Mouse (Mus musculus) myocyte (in vitro differentiated cells): ENCODE measurements at regions not wholly inside any gene's neighbourhood (a gene's known extent, or its start where the extent isn't known, plus 50 kb on each side); places are given as distances from the start of the nearest gene placed in this dataset.

Experiments
- CEBPB ChIP-seq: IDR thresholded peaks from 2 replicates; pipeline ENCODE4 v1.6.1; 2011; ENCODE audit warnings: mild to moderate bottlenecking, moderate library complexity; ENCODE audit not compliant: poor library complexity, insufficient read depth, severe bottlenecking
- E2F4 ChIP-seq: IDR thresholded peaks from one replicate; pipeline ENCODE4 v1.6.1; 2011; ENCODE audit warnings: mild to moderate bottlenecking, control low read depth, moderate library complexity; ENCODE audit not compliant: insufficient read depth
- MAX ChIP-seq: IDR thresholded peaks from one replicate; pipeline ENCODE4 v1.6.1; 2011; ENCODE audit warnings: low read depth, mild to moderate bottlenecking, control low read depth
- MYOD1 ChIP-seq, 3 experiments: IDR thresholded peaks; one replicate each; pipeline ENCODE4 v1.6.1; 2011; ENCODE audit warnings: control low read depth in 2 of 3, low read depth in 2 of 3, mild to moderate bottlenecking in 2 of 3, moderate library complexity in 1 of 3; ENCODE audit not compliant: insufficient read length in 2 of 3, control insufficient read depth in 1 of 3
- MYOG ChIP-seq, 3 experiments: IDR thresholded peaks; one replicate each; pipeline ENCODE4 v1.6.1; 2011; ENCODE audit warnings: control low read depth in 2 of 3, low read depth in 2 of 3, mild to moderate bottlenecking in 2 of 3; ENCODE audit not compliant: insufficient read length in 2 of 3, control insufficient read depth in 1 of 3, insufficient read depth in 1 of 3
- POLR2A ChIP-seq: IDR thresholded peaks from one replicate; pipeline ENCODE4 v1.6.1; 2011; ENCODE audit warnings: low read depth, mild to moderate bottlenecking, control low read depth, moderate library complexity; ENCODE audit not compliant: insufficient read length
- POLR2AphosphoS2 ChIP-seq: IDR thresholded peaks from one replicate; pipeline ENCODE4 v1.6.1; 2011; ENCODE audit warnings: low read depth, control low read depth; ENCODE audit not compliant: insufficient read length
- SRF ChIP-seq: IDR thresholded peaks from one replicate; pipeline ENCODE4 v1.6.1; 2011; ENCODE audit warnings: low read depth; ENCODE audit not compliant: control insufficient read depth, insufficient read length
- TCF12 ChIP-seq: IDR thresholded peaks from one replicate; pipeline ENCODE4 v1.6.1; 2011; ENCODE audit warnings: mild to moderate bottlenecking, control low read depth; ENCODE audit not compliant: poor library complexity, insufficient read depth, severe bottlenecking
- TCF3 ChIP-seq: IDR thresholded peaks from one replicate; pipeline ENCODE4 v1.6.1; 2011; ENCODE audit warnings: low read depth, control low read depth; ENCODE audit not compliant: insufficient read length
- USF1 ChIP-seq: IDR thresholded peaks from one replicate; pipeline ENCODE4 v1.6.1; 2011; ENCODE audit warnings: low read depth, mild to moderate bottlenecking, control low read depth, moderate library complexity

DNA sequence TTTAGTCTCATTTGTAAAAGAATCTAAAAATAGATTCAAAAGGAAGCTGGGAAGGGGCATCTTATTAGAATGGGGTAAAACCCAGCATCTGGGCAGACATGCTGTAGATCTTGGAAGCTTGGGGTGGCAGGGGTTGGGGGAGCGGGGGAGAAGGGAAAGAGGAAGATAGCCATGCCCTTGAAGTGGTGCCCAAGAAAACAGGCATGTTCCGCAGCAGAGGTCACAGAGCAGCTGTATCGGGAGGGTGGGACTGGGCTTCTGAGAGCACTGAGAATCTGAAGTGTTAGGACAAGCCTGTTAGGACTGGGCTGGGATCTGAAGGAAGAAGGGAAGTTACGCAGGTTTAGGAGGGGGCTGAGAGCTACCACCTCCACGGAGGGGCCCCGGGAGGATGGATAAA lies 84.4 kb upstream of the Ankrd50 start:
- TF ChIP-seq CEBPB, result no peak
- TF ChIP-seq POLR2A, result no peak
- no peak for TF ChIP-seq POLR2AphosphoS2
- TF ChIP-seq USF1, result no peak
- TF ChIP-seq MAX, result no peak
- no peak for TF ChIP-seq MYOG (IDR thresholded peaks at IDR 0.05; ENCODE audit: control insufficient read depth in 1 of 3, insufficient read depth in 1 of 3, insufficient read length in 2 of 3, low read depth in 2 of 3)
- TF ChIP-seq TCF12, result no peak
- no peak for TF ChIP-seq E2F4
- no peak for TF ChIP-seq TCF3
- no peak for TF ChIP-seq MYOD1 (IDR thresholded peaks at IDR 0.05; ENCODE audit: control insufficient read depth in 1 of 3, insufficient read length in 2 of 3, low read depth in 2 of 3)
- TF ChIP-seq SRF, result no peak
